Mouse (Mus musculus): ENCODE data around the gene Tk1. TPM values are rescaled to one million over a fixed set of nuclear protein-coding genes. Genes with fewer than 3 reads are reported as not detected.
"Not testable (repeated sequence)": the region's sequence is repeated elsewhere in the genome, so short reads cannot be mapped to it uniquely, and the experiment has no call there.

Gene Tk1
- total RNA-seq, 2 experiments from 2014 or later, result 462 to 716 TPM

DNA sequence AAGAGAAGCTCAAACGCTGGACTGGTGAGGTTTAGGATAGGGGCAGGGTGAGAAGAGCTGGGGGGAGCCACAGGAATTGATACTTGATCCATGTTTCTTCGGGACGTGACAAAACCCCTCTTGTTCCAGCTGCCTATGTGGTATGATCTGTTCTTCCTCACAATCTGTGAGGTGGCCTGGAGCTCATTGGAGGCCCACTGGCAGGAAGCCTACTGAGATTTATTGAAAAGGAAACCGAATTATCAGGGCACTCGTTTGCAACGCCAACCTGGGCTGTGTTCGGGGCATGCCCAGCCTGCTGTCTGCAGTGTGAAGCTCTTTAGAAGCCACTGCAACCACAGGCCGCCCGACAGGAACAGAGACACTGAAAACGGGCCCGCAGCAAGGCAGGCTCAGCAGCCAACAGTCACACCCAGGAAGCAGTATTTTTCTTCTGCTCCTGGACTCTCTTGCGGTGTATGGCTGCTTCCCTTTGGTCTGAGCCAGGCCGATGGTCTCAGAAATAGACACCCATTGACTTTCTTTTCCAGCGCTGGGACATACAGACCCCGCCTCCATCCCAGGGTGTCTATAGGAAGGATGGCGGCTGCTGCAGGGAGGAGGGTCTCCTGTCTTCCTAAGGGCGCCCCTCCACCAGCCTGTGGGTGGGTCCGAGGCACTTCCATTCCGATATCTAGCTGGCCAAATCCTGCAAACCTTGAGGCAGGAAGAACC lies 22.5 kb upstream of the Tk1 start:
- peak; percentile 52 for ATAC-seq (replicated peaks; ENCODE audit: low FRiP score, poor library complexity, severe bottlenecking)

DNA sequence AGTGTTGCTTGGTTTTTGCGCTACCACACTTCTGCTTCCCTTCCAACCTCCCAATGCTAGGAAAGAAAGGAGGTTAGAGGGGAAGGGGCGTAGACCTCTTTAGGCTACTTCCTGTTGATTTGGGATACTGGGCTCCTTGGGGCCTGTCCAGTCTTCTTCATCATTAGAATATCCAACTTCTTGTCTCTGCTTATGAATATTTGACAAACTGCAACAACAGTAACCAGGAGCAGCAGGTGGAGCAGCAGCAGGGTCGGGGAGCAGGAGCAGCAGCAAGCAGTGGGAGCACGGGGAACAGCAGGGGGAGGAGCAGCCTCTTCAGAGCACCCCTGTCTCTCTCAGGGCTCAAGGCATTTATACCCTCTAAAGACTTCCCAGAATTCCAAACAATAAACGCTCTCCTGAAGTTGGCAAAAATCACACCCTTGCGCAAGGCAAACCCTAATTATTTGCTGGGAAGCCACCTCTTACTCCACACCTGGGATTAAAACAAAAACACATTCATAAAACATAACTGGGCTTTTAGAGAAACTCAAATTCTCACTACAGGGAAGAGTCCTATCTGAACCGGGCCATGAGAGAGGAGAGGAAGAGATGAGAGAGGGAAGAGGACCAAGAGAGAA lies 21.8 kb upstream of the Tk1 start:
- no peak for ATAC-seq (replicated peaks; ENCODE audit: low FRiP score, poor library complexity, severe bottlenecking)

DNA sequence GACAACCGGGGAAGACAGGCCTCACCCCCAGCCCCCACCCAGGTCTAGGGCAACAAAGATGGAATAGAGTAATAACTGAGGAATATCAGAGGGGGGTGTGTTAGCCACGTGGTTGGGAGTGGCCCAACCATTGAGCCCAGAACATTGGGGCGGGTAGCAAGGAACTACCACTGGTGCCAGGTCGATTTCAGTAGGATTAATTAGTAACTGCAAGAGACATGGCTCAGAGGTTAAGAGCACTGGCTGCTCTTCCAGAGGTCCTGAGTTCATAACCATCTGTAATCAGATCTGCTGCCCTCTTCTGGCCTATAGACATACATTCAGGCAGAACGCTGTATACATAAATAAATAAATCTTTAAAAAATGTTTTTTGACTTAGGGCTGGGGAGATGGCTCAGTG lies 20.7 kb upstream of the Tk1 start:
- peak; percentile 16; the same call in 1 of the 2 replicates for ATAC-seq (replicated peaks; ENCODE audit: low FRiP score, poor library complexity, severe bottlenecking)

DNA sequence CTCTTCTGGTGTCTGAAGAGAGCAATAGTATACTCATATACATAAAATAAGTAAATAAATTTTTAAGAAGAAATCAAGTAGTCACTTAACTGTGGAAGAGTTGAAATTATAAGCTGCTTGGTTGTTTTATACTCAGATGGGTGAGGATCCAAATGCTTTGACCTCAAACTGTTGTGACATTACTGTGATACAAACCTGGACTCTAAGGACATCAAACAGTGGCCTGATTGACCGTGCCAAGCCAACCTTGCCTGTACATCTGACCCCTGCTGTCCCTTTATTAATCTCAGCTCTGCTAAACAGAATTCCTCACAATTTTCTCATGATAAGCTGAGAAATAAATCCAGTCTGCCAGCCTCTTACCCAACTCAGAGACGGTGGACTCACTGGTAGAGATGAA lies 19.8 kb upstream of the Tk1 start:
- no peak for ATAC-seq (replicated peaks; ENCODE audit: low FRiP score, poor library complexity, severe bottlenecking)

DNA sequence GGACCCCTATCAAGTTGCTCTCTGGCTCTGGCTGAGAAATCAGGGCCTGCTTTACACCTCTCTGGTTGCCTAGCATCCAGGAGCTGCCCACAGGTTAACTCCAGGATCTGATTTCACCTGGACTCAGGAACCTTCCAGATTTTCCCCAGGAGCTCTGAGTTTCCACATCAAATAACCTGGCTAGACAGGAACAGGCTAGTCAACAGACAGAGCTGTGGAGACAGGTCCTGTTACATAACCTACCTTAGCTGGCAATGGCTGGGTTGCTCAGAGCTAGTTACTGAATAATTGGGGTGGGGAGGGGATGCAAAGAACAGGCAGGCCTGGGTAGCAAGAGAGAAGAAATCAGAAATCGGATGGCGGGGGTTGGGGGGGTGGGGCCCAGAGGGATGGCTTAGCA lies 19.1 kb upstream of the Tk1 start:
- ATAC-seq (replicated peaks; ENCODE audit: low FRiP score, poor library complexity, severe bottlenecking), result no peak

DNA sequence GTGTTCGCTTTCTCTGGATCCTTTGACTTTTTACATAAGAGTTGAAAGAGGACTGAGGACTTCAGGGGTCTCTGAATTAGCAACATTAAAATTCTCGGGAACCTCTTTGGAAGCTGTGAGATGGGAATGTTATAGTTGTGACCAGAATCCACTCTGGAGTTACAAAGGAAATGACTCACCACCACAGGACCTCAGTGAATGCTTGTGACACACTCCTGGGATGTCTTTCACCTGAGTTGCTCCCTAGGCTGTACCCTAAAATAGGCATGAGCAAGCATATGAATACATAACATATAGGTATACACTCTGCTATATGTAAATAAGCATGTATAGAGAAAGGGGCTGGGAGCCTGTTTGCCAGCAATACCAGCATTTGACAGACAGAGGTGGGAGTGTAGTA lies 17.5 kb upstream of the Tk1 start:
- ATAC-seq (replicated peaks; ENCODE audit: low FRiP score, poor library complexity, severe bottlenecking), result no peak

DNA sequence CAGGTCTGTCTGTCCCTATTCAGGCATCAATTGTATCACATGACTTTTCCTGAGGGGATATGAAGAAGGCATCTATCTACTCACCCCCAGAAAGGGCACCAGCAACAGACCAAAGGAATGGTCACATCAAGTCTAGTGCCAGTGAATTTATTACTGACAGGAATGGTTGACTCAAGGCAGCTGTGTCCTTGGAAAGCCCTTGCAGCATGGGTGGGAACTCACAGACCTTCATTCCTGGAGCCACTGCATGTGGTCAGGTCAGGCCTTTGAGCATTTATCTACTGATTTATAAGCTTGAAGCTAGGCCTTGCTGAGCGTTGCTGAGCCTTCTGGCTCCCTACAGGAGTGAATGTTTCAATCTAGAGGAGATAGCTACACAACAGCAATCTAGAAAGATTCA lies 15.0 kb upstream of the Tk1 start:
- no peak for ATAC-seq (replicated peaks; ENCODE audit: low FRiP score, poor library complexity, severe bottlenecking)

DNA sequence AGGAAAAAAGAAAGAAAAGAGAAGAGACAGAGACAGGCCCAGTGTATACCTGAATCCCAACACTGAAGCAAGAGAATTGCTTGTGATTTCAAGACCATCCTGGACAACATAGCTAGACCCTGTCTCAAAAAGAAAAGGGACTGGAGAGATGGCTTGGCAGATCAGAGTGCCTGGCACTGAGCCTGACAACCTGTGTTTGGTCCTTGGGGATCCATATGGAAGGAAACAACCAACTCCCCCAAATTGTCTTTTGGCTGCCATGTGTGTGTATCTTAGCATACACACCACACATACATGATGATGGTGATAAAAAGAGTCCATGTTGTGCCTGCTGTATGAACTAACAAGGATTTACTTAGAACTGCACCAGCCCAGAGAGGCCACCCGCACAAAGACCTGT lies 13.1 kb upstream of the Tk1 start:
- no peak; the same call in 1 of the 2 replicates for ATAC-seq (replicated peaks; ENCODE audit: low FRiP score, poor library complexity, severe bottlenecking)

DNA sequence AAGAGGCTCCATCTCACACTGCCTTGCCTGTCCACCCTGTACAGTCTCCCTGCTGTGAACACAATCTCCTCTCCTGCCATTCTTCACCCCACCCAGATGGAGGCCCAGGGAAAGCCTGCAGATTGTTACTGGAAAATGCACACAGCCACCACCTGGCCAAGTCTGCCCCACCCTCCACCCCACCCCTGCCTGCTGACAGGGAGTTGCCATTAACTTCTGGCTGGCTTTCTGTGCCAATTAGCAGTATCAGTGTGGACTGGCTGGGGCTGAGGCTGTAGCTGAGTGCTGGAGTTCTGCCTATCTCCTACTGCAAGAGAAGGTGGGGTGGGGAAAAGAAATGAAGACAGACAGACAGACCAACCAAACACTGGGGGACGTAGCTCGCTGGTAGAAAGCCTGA lies 12.7 kb upstream of the Tk1 start:
- ATAC-seq (replicated peaks; ENCODE audit: low FRiP score, poor library complexity, severe bottlenecking), result peak; percentile 88

DNA sequence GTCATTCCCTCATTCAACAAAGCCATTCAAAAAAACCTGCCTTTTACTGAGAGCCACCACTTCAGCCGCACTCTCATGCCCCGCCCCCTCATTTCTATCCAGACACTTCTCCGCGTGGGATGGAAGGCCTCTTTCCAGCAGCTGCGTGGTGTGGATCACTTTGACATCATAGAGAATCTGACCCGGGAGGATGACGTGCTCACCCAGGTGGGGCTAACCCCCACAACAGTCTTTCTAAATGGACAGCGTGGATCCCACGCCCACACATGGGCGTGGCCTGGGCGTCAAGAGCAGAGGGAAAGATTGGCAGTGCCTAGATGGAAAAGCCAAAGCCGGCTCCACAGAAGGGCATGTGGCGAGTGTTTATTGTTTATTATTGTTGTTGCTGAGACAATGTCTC lies 10.4 kb upstream of the Tk1 start:
- peak; percentile 39 for ATAC-seq (replicated peaks; ENCODE audit: low FRiP score, poor library complexity, severe bottlenecking)

DNA sequence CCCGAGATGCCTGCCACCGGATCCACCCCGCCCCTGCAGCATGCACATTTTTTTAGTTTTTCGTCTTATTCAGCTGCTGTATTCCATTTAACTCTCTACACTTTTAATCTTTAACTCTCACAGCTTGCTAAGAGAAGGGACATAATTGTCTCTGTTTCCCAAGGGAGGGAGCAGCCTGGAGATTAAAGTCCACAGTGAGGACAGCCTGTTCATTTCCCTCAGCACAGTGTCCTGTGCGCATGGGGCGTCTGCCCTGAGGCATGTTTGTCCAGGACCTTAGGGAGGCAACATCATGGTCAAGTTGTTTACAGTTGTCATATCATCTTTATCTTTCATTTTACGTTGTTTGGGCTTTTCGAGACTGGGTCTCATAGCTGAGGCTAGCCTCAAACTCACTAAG lies 8.2 kb upstream of the Tk1 start:
- no peak for ATAC-seq (replicated peaks; ENCODE audit: low FRiP score, poor library complexity, severe bottlenecking)

DNA sequence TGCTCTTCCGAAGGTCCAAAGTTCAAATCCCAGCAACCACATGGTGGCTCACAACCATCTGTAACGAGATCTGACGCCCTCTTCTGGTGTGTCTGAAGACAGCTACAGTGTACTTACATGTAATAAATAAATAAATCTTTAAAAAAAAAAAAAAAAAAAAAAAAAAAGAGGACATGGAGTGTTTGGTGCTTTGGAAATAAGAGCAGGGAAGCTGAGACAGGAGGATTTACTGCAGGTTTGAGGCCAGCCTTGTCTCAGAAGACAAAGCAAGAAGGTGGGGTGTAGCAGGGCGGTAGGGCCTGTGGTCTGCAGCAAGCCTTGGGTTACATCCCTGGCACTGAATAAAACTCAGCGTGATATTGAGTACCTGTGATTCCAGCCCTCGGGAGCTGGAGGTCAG lies 7.6 kb upstream of the Tk1 start:
- ATAC-seq (replicated peaks; ENCODE audit: low FRiP score, poor library complexity, severe bottlenecking), result not testable (repeated sequence)

DNA sequence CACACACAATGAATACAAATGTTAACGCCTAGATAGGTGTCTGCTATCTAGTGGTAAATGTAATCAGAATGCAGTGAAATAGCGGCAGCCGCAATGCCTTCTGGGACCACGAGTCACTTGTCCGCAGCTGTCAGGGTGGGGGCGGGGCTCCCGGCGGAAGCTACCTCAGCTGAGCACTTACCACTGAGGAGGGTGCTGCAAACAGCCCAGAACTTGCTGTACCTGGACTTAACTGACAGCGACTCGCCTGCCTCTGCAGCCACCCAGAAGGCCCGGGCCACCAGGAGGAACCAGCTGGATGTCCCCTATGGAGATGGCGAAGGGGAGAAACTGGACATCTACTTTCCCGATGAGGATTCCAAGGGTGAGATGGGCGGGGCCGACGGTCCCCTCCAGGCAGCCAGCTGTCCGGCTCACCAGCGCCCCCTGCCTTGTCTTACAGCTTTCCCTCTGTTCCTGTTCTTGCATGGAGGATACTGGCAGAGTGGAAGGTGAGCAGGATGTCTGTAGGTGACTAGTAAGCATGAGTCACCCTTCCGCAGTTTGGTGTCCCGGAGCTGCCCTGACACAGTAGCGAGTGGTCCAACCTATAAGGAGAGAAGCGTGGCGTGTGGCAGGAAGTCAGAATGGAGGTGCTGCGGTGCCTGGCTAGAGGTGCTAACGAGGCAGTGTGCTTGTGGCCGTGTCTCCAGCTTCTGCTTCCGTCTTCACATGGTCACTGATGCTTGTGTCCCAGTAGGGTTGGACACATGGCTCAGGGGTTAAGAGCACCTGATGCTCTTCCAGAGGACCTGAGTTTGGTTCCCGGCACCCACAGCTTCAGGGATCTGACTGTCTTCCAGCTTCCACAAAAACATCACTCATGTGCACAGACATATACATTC lies 6.4 kb upstream of the Tk1 start:
- ATAC-seq (replicated peaks; ENCODE audit: low FRiP score, poor library complexity, severe bottlenecking), result peak; percentile 61

DNA sequence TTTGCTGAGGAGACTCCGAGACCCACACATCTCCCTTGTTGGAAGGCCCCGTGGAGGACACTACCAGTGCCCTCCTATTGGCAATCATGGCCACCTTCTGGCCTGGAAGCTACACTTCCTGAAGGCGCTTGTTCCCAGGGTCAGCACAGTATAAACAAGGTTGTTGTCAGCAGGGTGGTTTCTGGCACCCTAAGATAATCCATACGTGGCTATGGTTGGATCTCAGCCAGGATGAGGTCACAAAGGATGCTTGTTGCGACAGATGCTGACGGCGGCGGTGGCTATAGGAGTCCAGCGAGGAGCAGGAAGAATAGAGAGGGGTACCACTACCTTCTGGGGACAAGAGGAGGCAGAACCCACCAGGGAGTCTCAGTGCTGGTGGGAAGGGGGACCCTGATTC lies 4.5 kb upstream of the Tk1 start:
- peak; percentile 41 for ATAC-seq (replicated peaks; ENCODE audit: low FRiP score, poor library complexity, severe bottlenecking)

DNA sequence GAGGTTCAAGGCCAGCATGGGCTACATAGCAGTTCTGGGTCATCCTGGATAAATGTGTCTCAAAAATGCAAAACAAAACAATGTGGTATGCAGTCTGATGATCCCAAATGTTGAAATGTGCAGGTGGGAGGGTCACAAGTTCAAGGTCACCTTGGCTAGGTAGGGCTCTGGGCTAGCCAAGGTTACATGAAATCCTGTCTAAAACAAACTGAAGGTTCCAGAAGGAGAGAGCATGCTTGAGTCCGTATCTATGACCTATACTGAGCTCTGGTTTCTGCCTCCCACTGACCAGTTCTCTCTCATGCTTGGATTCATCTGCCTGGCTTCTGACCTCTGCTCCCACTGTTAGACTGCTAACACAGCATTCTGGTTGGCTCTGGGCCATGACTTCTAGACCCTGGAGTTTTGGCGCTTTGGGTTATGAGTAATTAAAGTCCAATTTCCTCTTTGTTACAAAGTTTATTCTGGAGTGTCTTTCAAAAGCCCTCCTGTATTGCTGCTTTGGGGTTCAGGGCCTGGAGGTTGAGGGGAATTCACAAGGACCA lies 3.9 kb upstream of the Tk1 start:
- ATAC-seq (replicated peaks; ENCODE audit: low FRiP score, poor library complexity, severe bottlenecking), result no peak

DNA sequence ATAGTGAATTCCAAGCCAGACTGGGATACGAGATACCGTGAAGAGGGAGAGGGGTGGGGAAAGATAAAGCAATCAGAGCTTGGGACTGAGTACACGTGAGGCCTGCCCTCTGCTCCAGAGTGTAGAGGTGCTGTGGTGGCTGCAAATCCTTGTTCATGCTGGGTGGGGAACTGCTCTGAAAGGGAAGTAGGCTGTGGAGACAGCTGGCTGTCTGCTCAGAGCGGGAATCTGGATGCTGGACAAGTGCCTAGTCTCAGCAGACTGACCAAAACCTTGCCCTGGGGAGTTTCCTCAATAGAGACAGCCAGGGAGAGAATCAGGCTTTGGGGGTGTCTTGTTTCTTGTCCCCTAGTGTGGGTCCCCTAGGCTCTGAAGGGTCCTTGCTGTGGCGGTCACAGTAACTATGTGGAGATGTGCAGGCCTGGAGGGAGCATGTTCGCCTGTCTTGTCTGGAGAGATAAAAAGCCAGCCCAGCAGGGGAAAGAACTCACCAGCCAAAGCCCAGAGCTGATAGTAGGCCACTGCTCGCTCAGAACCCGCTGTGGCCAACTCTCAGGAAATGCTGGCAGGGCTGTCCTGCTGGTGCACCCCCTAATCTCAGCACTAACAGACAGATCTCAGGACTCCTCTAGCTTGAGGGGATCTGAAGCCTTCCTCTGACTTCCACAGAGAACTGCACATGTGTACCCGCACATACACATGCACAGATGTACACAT lies 3.2 kb upstream of the Tk1 start:
- ATAC-seq (replicated peaks; ENCODE audit: low FRiP score, poor library complexity, severe bottlenecking), result peak; percentile 21

DNA sequence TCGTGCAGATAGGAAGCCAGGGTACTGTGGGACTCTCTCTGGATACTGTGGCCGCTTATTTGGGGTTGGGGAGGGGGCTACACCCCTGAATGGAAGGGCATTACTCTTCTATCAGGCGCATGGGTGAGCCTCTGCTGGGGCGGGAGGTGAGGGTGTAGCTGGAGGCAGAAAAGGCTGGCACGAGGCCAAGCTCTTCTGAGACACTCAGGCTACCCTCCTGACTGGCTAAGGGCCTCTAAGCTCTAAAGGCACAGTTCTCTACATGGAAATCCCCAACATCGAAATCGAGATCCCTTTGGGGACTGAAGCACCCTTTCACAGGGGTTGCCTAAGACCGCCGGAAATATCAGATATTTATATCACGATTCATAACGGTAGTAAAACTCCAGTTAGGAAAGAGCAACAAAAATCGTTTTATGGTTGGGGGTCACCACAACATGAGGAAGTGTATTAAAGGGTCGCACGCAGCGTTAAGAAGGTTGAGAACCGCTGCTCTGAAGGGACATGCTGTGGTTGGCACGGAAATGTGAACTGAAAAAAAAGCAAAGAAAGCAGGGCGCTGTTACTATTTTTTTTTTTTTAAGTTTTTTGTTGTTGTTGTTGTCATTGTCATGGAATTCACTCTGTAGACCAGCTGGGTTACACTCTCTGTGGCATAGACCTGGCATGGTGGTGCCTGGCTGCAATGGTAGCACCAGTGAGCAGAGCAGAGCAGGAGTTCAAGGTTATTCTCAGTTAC lies 2.4 kb upstream of the Tk1 start:
- 0 out of 2 replicates have a peak, but pooled peaks have one; percentile 17 for ATAC-seq (replicated peaks; ENCODE audit: low FRiP score, poor library complexity, severe bottlenecking)

DNA sequence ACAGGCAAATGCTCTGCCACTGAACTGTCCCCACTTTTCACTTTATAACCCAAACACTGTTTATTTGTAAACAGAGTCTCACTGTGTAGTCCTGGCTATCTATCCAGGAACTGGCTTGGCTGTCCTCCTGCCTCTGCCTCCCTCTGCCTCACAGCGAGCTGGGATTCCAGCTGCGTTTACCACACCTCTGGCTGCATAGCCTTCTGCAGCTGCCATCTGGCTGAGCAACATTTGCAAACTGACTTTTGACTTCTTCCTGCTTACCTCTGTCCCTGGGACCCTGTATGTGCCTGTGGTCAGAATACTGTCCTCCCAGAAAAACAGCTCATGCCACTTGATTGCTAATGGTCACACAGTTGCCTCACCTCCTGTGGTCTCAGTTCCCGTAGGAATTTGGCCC lies 1.5 kb upstream of the Tk1 start:
- no peak for ATAC-seq (replicated peaks; ENCODE audit: low FRiP score, poor library complexity, severe bottlenecking)

DNA sequence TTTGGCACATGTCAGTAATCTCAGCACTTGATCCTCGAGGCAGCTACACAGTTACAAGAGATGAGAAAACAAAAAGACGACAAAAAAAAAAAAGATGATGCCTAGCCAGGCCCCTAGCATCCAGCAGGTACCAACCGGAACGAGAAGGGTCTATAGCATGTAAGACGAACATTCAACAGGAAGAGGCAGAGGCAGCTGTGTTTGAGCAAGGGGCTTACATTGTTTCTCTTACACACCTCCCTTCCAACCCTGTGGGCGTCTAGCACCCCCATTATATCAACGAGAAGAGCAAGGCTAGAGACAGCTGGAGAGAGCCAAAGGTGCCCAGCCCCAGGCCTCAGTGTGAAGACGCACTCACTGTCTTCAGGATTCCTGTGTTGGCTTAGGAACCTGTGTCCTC lies 1.0 kb upstream of the Tk1 start:
- ATAC-seq (replicated peaks; ENCODE audit: low FRiP score, poor library complexity, severe bottlenecking), result no peak
